Mouse (Mus musculus) neural tube, embryonic 11.5 days (tissue): ENCODE measurements around the gene Ehbp1. TPM values are rescaled to one million over a fixed set of nuclear protein-coding genes. Genes with fewer than 3 reads are reported as not detected.

Experiments used
- ATAC-seq: fragments of 200-750 bp; cut with Nextera tagmentation; 2 replicates; pipeline ENCODE4 v1.8.0; 2017; ENCODE audit warnings: moderate number of reproducible peaks, mild to moderate bottlenecking, moderate TSS enrichment, moderate library complexity; ENCODE audit not compliant: insufficient read depth, low FRiP score, low TSS enrichment
- DNase-seq: peaks from one replicate; pipeline ENCODE4 v3.0.0-alpha.2; 2015; ENCODE audit warnings: low spot score
- H3K27ac ChIP-seq: fragments of 300-500 bp; sonication (generic); 2 replicates; pipeline ENCODE4 v1.5.1; 2014; ENCODE audit warnings: low read depth, mild to moderate bottlenecking, low read length
- H3K27me3 ChIP-seq: fragments of 300-500 bp; sonication (generic); 2 replicates; pipeline ENCODE4 v1.6.1; 2014; ENCODE audit warnings: mild to moderate bottlenecking, low read length, mixed read lengths; ENCODE audit not compliant: control insufficient read depth, insufficient read depth
- H3K36me3 ChIP-seq: fragments of 300-500 bp; sonication (generic); 2 replicates; pipeline ENCODE4 v1.6.1; 2014; ENCODE audit warnings: mild to moderate bottlenecking, low read length, moderate library complexity, mixed read lengths; ENCODE audit not compliant: control insufficient read depth, insufficient read depth
- H3K4me1 ChIP-seq: fragments of 300-500 bp; sonication (generic); 2 replicates; pipeline ENCODE4 v1.6.1; 2014; ENCODE audit warnings: low read length, mixed read lengths; ENCODE audit not compliant: control insufficient read depth, insufficient read depth
- H3K4me2 ChIP-seq: fragments of 300-500 bp; sonication (generic); 2 replicates; pipeline ENCODE4 v1.6.1; 2014; ENCODE audit warnings: low read depth, mild to moderate bottlenecking, moderate library complexity
- H3K4me3 ChIP-seq: fragments of 300-500 bp; sonication (generic); 2 replicates; pipeline ENCODE4 v1.5.1; 2014; ENCODE audit warnings: low read depth, low read length
- H3K9ac ChIP-seq: fragments of 300-500 bp; sonication (generic); 2 replicates; pipeline ENCODE4 v1.6.1; 2014; ENCODE audit warnings: mild to moderate bottlenecking, low read length
- H3K9me3 ChIP-seq: fragments of 300-500 bp; sonication (generic); 2 replicates; pipeline ENCODE4 v1.6.1; 2016; ENCODE audit warnings: low read length; ENCODE audit not compliant: control insufficient read depth
- WGBS: fragments of 180-500 bp; shearing (Covaris S2); extraction: QIAGEN DNeasy Blood & Tissue Kit; methylation state at CpG from one replicate; pipeline ENCODE4 v1.1.7; 2014; 5-methylcytosine and 5-hydroxymethylcytosine counted together
- polyA plus RNA-seq: library from polyadenylated mRNA; unstranded; fragments of >200 nt; fragmentation: Nextera tagmentation; extraction: Ambion mirVana; gene quantifications from 2 replicates; pipeline ENCODE4 v1.2.1, GENCODE M21; 2014

The Ehbp1 gene
- polyA plus RNA-seq, 1 experiment from 2014 or later = 13.8 TPM

GRCm38 (mm10) chr11:22230906-22231305 lies 111.2 kb downstream of the Ehbp1 start:
- Histone ChIP-seq H3K36me3 (no peaks in the 10 kb centered on the region), H3K9ac (no peak overlapping the region), H3K9me3 (no peaks in the 10 kb centered on the region), H3K4me1 (no peaks in the 10 kb centered on the region), H3K27ac (no peak overlapping the region), H3K27me3 (no peaks in the 10 kb centered on the region), H3K4me2 (no peak overlapping the region), H3K4me3 (no peak overlapping the region)
- WGBS = 82% methylated on average over 6 of the region's 6 CpGs
- DNase-seq = no peak
- ATAC-seq = no peak

- H3K27ac ChIP-seq = no peak overlapping the region
- H3K9me3 ChIP-seq = no peaks in the 10 kb centered on the region
- no peak overlapping the region for H3K9ac ChIP-seq
- no peak for DNase-seq
- H3K4me1 ChIP-seq = no peaks in the 10 kb centered on the region
- H3K36me3 ChIP-seq = no peaks in the 10 kb centered on the region
- no peak overlapping the region for H3K4me3 ChIP-seq
- no peak overlapping the region for H3K4me2 ChIP-seq
- H3K27me3 ChIP-seq = no peaks in the 10 kb centered on the region
- ATAC-seq = no peak
- 65% methylated on average over 2 of the region's 2 CpGs for WGBS
Measured at GRCm38 (mm10) chr11:22225619-22226018, 116.5 kb downstream of the Ehbp1 start.

- H3K27ac ChIP-seq = no peak overlapping the region
- DNase-seq (no peak), ATAC-seq (no peak)
- no peak overlapping the region for H3K4me2 ChIP-seq
- H3K4me3 ChIP-seq = no peak overlapping the region
- WGBS = 90% methylated on average over 2 of the region's 2 CpGs
- no peaks in the 10 kb centered on the region for H3K27me3 ChIP-seq
- no peaks in the 10 kb centered on the region for H3K9me3 ChIP-seq
- H3K36me3 ChIP-seq = no peaks in the 10 kb centered on the region
- no peak overlapping the region for H3K9ac ChIP-seq
- no peaks in the 10 kb centered on the region for H3K4me1 ChIP-seq
Measured at GRCm38 (mm10) chr11:22218222-22218621, 123.9 kb downstream of the Ehbp1 start.

- WGBS = 78% methylated on average over 7 of the region's 7 CpGs
- Histone ChIP-seq H3K4me1 (no peaks in the 10 kb centered on the region), H3K27me3 (no peaks in the 10 kb centered on the region), H3K9me3 (no peaks in the 10 kb centered on the region), H3K9ac (no peak overlapping the region), H3K36me3 (no peaks in the 10 kb centered on the region), H3K4me2 (no peak overlapping the region), H3K4me3 (no peak overlapping the region), H3K27ac (no peak overlapping the region)
- DNase-seq = no peak
- no peak for ATAC-seq
Measured at GRCm38 (mm10) chr11:22216941-22217340, 125.2 kb downstream of the Ehbp1 start.

GRCm38 (mm10) chr11:22206611-22207010 lies 135.5 kb downstream of the Ehbp1 start:
- Histone ChIP-seq H3K36me3 (no peaks in the 10 kb centered on the region), H3K4me3 (no peak overlapping the region), H3K4me2 (no peak overlapping the region), H3K9me3 (no peaks in the 10 kb centered on the region), H3K27ac (no peak overlapping the region), H3K4me1 (no peaks in the 10 kb centered on the region), H3K9ac (no peak overlapping the region), H3K27me3 (no peaks in the 10 kb centered on the region)
- no peak for ATAC-seq
- WGBS = 25% methylated on average over 1 of the region's 1 CpGs
- DNase-seq = no peak

GRCm38 (mm10) chr11:22206191-22206590 lies 135.9 kb downstream of the Ehbp1 start:
- DNase-seq (no peak), ATAC-seq (no peak)
- WGBS = 38% methylated on average over 2 of the region's 2 CpGs
- Histone ChIP-seq H3K9ac (no peak overlapping the region), H3K27ac (no peak overlapping the region), H3K9me3 (no peaks in the 10 kb centered on the region), H3K4me2 (no peak overlapping the region), H3K27me3 (no peaks in the 10 kb centered on the region), H3K36me3 (no peaks in the 10 kb centered on the region), H3K4me3 (no peak overlapping the region), H3K4me1 (no peaks in the 10 kb centered on the region)

- Histone ChIP-seq H3K9ac (no peak overlapping the region), H3K9me3 (no peaks in the 10 kb centered on the region), H3K36me3 (no peaks in the 10 kb centered on the region), H3K4me1 (no peaks in the 10 kb centered on the region), H3K27ac (no peak overlapping the region), H3K4me2 (no peak overlapping the region), H3K27me3 (no peaks in the 10 kb centered on the region), H3K4me3 (no peak overlapping the region)
- ATAC-seq (no peak), DNase-seq (no peak)
- WGBS = 93% methylated on average over 5 of the region's 5 CpGs
Measured at GRCm38 (mm10) chr11:22203413-22203812, 138.7 kb downstream of the Ehbp1 start.

GRCm38 (mm10) chr11:22201125-22201524 lies 141.0 kb downstream of the Ehbp1 start:
- ATAC-seq = no peak
- H3K9me3 ChIP-seq = no peaks in the 10 kb centered on the region
- H3K4me3 ChIP-seq = no peak overlapping the region
- DNase-seq = no peak
- H3K27ac ChIP-seq = no peak overlapping the region
- WGBS = 93% methylated on average over 8 of the region's 8 CpGs
- H3K9ac ChIP-seq = no peak overlapping the region
- no peaks in the 10 kb centered on the region for H3K36me3 ChIP-seq
- no peaks in the 10 kb centered on the region for H3K27me3 ChIP-seq
- H3K4me2 ChIP-seq = no peak overlapping the region
- H3K4me1 ChIP-seq = no peaks in the 10 kb centered on the region

- ATAC-seq (no peak), DNase-seq (no peak)
- no peaks in the 10 kb centered on the region for H3K27me3 ChIP-seq
- H3K9ac ChIP-seq = no peak overlapping the region
- WGBS = 65% methylated on average over 3 of the region's 3 CpGs
- H3K36me3 ChIP-seq = no peaks in the 10 kb centered on the region
- H3K27ac ChIP-seq = no peak overlapping the region
- H3K4me1 ChIP-seq = no peaks in the 10 kb centered on the region
- no peak overlapping the region for H3K4me3 ChIP-seq
- H3K9me3 ChIP-seq = no peaks in the 10 kb centered on the region
- H3K4me2 ChIP-seq = no peak overlapping the region
Measured at GRCm38 (mm10) chr11:22199881-22200280, 142.2 kb downstream of the Ehbp1 start.
